Mouse (Mus musculus): ENCODE results near the gene Spaca4. TPM values are rescaled to one million over a fixed set of nuclear protein-coding genes. Genes with fewer than 3 reads are reported as not detected.

The Spaca4 gene
- polyA plus RNA-seq (2012; ENCODE audit: insufficient read depth, insufficient read length, low replicate concordance, missing spikeins): not detected in 2 replicates

DNA sequence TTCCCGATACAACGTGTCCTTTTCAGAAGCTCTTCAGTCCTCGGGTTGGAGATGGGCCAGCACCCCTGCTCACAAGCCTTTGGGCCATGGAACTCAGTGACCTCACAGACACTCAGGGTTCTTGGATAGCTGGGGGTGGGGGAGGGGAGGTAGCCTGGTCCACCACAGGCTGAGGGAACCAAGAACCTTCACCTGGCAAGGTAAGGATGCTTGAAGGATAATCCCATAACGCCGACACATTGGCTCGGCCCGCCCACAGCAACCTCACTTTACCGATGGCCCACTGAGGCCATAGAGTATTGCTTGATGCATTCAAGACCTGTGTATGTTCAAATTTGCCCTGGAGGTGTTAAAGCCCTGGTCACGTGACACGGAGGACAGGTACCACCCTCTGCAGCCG, at the start of gene Spaca4:
Spaca4 (minus strand) TSS at position 101 of the 400 bp plus-strand sequence.
- WGBS: 84% methylated on average over 11 of the region's 11 CpGs
- Histone ChIP-seq H3K4me3 (ENCODE audit: insufficient read depth, low read depth, low read length) (no peak within 1 kb of the TSS), H3K4me1 (ENCODE audit: control insufficient read depth, insufficient read depth, low read length) (no peaks in the 10 kb centered on the region; the same call in 1 of the 2 replicates), H3K27ac (ENCODE audit: insufficient read depth, low read depth, low read length) (no peak within 1 kb of the TSS)
- TF ChIP-seq CTCF (IDR thresholded peaks at IDR 0.05; ENCODE audit: insufficient read depth, low read depth, low read length) (no peak), POLR2A (IDR thresholded peaks at IDR 0.05; ENCODE audit: insufficient read depth, low read depth, low read length) (no peak)

DNA sequence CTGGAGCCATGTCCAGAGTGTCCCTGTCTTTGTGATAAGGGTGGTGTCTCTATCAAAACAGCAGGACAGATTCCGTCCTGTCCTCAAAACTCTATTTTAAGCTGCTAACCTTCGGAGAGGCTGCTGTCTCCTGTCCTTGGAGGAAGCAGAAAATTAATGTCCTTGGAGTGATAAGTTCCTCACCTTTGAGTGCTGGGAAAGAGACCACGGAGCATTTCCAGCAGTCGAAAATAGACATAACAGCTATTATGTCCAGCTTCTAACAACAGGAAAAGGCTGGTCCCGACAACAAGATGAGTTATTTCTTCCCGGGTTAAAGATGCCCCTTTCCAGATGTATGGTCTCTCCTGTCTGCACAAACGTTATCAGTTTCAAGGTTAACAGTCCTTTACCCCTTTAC, 49.6 kb upstream of the Spaca4 start:
- no peak overlapping the region for H3K4me3 ChIP-seq (ENCODE audit: insufficient read depth, low read depth, low read length)
- WGBS: 84% methylated on average over 7 of the region's 7 CpGs
- peaks cover 6% of the 10 kb centered on the region for H3K4me1 ChIP-seq (ENCODE audit: control insufficient read depth, insufficient read depth, low read length)
- no peak overlapping the region for H3K27ac ChIP-seq (ENCODE audit: insufficient read depth, low read depth, low read length)
- TF ChIP-seq CTCF (IDR thresholded peaks at IDR 0.05; ENCODE audit: insufficient read depth, low read depth, low read length) (no peak), POLR2A (IDR thresholded peaks at IDR 0.05; ENCODE audit: insufficient read depth, low read depth, low read length) (no peak)

DNA sequence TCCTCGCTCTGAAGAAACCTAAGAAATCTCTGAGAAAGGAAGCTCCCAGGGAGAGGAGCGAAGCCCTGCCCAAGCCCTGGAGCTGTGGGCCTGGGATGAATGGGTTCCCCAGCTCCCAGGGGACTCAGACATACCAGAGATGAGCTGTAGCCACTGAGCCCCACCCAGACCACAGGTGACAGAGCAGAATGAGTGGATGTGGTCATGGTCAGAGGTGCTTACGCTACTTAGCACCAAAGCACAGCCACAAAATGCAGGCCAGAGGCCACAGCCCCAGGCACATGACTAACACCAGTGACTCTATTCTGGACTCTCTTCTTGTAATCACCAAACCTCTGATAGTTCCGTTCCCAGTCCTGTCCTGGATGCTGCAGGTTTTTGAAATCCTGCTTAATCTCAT, 45.5 kb upstream of the Spaca4 start:
- Histone ChIP-seq H3K4me3 (ENCODE audit: insufficient read depth, low read depth, low read length) (no peak overlapping the region), H3K27ac (ENCODE audit: insufficient read depth, low read depth, low read length) (no peak overlapping the region), H3K4me1 (ENCODE audit: control insufficient read depth, insufficient read depth, low read length) (no peaks in the 10 kb centered on the region)
- 71% methylated on average over 4 of the region's 4 CpGs for WGBS
- no peak for TF ChIP-seq POLR2A (IDR thresholded peaks at IDR 0.05; ENCODE audit: insufficient read depth, low read depth, low read length)
- no peak for TF ChIP-seq CTCF (IDR thresholded peaks at IDR 0.05; ENCODE audit: insufficient read depth, low read depth, low read length)

DNA sequence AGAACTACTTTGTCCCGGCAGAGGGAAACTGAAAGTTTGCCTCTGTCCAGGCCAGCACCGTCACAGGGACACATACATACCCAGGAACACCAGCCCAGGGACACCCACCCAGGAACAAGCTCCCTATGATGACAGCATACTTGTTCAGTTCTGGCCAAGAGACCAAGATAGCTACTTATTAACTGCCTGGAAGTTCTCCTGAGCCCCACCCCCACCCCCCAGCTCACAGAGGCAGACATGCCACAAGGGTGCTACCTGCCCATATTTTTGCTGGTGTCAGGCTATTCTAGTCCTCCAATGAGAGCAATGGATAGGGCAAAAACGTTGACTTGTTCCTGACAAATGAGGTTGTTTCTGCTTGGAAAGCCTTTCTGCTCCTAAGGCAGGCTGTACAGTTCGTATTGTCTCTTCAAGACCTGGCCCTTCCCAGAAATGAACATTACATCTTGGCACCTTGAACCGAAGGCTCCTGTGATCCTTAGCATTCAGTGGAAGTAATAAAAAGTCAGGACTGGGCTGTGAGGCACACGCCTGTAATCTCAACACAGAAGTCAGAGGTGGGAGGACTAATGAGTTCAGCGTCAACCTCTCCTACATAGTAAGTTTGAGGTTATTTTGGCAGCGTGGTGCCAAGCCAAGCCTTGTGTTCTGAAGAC, 44.9 kb upstream of the Spaca4 start:
- 74% methylated on average over 8 of the region's 8 CpGs for WGBS
- Histone ChIP-seq H3K4me3 (ENCODE audit: insufficient read depth, low read depth, low read length) (no peak overlapping the region), H3K27ac (ENCODE audit: insufficient read depth, low read depth, low read length) (no peak overlapping the region), H3K4me1 (ENCODE audit: control insufficient read depth, insufficient read depth, low read length) (no peaks in the 10 kb centered on the region)
- TF ChIP-seq CTCF (IDR thresholded peaks at IDR 0.05; ENCODE audit: insufficient read depth, low read depth, low read length) (no peak), POLR2A (IDR thresholded peaks at IDR 0.05; ENCODE audit: insufficient read depth, low read depth, low read length) (no peak)

DNA sequence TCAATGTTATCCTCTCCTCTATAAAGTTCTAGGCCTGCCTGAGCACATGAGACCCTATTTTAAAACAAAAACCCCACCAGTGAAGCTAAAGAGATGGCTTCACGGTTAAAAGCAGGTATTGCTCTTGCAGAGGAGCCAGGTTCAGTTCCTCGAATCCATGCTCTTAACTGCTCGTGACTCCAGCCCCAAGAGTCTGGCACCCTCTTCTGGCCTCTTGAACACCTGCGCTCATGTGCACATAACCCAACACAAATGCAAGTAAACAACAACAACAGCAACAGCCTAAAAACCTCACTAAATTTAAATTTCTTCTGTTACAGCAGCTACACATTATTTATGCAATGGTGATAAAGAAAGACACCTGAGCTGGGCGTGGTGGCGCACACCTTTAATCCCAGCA, 41.9 kb upstream of the Spaca4 start:
- no peak overlapping the region for H3K27ac ChIP-seq (ENCODE audit: insufficient read depth, low read depth, low read length)
- TF ChIP-seq CTCF (IDR thresholded peaks at IDR 0.05; ENCODE audit: insufficient read depth, low read depth, low read length): no peak
- TF ChIP-seq POLR2A (IDR thresholded peaks at IDR 0.05; ENCODE audit: insufficient read depth, low read depth, low read length): no peak
- no peaks in the 10 kb centered on the region for H3K4me1 ChIP-seq (ENCODE audit: control insufficient read depth, insufficient read depth, low read length)
- WGBS: 93% methylated on average over 6 of the region's 6 CpGs
- H3K4me3 ChIP-seq (ENCODE audit: insufficient read depth, low read depth, low read length): no peak overlapping the region

DNA sequence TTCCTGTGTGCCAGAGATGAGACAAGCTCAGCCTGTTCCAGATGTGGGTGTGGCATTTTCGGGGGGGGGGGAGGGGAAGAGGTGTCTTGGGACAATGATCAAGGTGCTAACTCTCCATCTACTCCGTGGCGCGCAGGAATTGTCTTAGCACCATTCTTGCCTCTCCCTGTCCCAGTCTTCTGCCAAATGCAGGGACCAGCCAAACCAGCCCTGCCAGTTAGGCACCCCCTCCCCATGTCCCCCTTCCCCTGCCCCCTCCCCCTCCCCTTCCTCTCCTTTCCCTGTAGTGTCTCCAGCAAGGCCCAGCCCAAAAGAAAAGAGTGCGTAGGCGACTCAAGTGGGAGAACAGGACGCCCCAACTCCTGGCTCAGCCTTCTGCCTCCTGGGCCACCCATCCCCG, 41.2 kb upstream of the Spaca4 start:
- 62% methylated on average over 8 of the region's 8 CpGs for WGBS
- H3K27ac ChIP-seq (ENCODE audit: insufficient read depth, low read depth, low read length): no peak overlapping the region
- no peak for TF ChIP-seq CTCF (IDR thresholded peaks at IDR 0.05; ENCODE audit: insufficient read depth, low read depth, low read length)
- no peak for TF ChIP-seq POLR2A (IDR thresholded peaks at IDR 0.05; ENCODE audit: insufficient read depth, low read depth, low read length)

DNA sequence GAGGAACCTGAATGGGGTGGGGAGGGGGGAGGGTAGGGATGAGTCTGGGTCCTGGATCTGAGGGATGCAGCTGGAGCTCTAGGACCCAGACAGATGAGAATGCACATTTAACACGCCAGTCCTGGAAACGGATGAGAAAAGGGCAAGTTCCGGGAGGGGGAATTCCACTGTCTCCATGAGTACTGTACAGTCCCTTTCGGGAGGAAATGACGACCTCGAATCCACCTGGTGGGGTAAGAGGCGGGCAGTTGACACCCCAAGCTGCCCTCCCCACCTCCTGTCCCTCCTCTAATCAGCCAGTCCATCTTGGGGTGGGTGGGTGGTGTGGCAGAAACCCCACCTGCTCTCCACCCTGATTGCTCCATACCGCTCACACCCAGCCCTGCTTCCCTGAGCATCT, 40.4 kb upstream of the Spaca4 start:
- TF ChIP-seq CTCF (IDR thresholded peaks at IDR 0.05; ENCODE audit: insufficient read depth, low read depth, low read length): no peak
- no peak for TF ChIP-seq POLR2A (IDR thresholded peaks at IDR 0.05; ENCODE audit: insufficient read depth, low read depth, low read length)
- 60% methylated on average over 8 of the region's 8 CpGs for WGBS
- H3K4me1 ChIP-seq (ENCODE audit: control insufficient read depth, insufficient read depth, low read length): no peaks in the 10 kb centered on the region

More for the DNA sequence above, 41.2 kb upstream of the Spaca4 start:
- Histone ChIP-seq H3K4me3 (ENCODE audit: insufficient read depth, low read depth, low read length) (no peak overlapping the region), H3K4me1 (ENCODE audit: control insufficient read depth, insufficient read depth, low read length) (no peaks in the 10 kb centered on the region)

DNA sequence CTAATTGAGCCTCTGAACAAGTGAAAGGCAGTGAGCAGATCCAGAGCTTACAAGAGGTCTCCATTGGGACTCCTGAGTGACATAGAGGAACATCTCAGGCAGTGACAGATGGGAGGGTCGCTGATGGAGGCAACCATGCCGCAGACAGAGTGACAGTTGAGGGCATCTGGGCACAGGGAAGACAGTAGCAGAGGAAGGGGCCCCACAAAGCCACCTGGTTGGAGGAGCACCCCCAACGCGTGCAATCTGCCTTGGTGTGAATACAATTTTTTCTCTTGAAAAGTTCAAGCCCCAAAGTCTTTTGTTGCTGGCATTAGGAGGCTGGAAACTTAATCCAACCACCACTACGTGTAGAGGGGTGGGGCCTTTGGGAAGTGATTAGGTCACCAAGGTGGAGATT, 34.5 kb upstream of the Spaca4 start:
- TF ChIP-seq CTCF (IDR thresholded peaks at IDR 0.05; ENCODE audit: insufficient read depth, low read depth, low read length) (no peak), POLR2A (IDR thresholded peaks at IDR 0.05; ENCODE audit: insufficient read depth, low read depth, low read length) (no peak)
- Histone ChIP-seq H3K4me3 (ENCODE audit: insufficient read depth, low read depth, low read length) (no peak overlapping the region), H3K4me1 (ENCODE audit: control insufficient read depth, insufficient read depth, low read length) (peaks cover 6% of the 10 kb centered on the region), H3K27ac (ENCODE audit: insufficient read depth, low read depth, low read length) (no peak overlapping the region)
- 66% methylated on average over 5 of the region's 5 CpGs for WGBS

More for the DNA sequence above, 40.4 kb upstream of the Spaca4 start:
- Histone ChIP-seq H3K27ac (ENCODE audit: insufficient read depth, low read depth, low read length) (no peak overlapping the region), H3K4me3 (ENCODE audit: insufficient read depth, low read depth, low read length) (no peak overlapping the region)

DNA sequence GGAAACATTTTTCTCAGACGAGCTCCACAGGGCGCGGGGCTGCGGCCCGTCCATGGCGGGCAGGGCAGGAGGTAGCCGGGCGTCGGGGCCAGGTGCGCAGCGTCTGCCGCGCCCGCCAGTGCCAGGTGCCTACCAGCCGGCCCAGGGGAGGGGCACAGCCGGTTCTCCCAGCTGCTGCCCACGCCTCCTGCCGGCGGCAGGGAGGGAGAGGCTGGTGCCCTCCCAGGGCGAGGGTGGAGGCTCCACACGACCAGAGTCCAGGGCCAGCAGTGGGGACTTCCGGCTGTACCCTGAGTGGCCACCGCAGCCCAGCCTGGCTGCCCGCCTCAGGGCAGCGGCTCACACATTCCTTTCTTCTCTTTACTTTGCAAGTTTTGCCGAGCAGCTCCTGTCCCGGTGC, 33.8 kb upstream of the Spaca4 start:
- Histone ChIP-seq H3K27ac (ENCODE audit: insufficient read depth, low read depth, low read length) (no peak overlapping the region), H3K4me1 (ENCODE audit: control insufficient read depth, insufficient read depth, low read length) (peaks cover 6% of the 10 kb centered on the region), H3K4me3 (ENCODE audit: insufficient read depth, low read depth, low read length) (no peak overlapping the region)
- WGBS: 10% methylated on average over 27 of the region's 27 CpGs
- TF ChIP-seq POLR2A (IDR thresholded peaks at IDR 0.05; ENCODE audit: insufficient read depth, low read depth, low read length): no peak
